In the genomic region with DNA sequence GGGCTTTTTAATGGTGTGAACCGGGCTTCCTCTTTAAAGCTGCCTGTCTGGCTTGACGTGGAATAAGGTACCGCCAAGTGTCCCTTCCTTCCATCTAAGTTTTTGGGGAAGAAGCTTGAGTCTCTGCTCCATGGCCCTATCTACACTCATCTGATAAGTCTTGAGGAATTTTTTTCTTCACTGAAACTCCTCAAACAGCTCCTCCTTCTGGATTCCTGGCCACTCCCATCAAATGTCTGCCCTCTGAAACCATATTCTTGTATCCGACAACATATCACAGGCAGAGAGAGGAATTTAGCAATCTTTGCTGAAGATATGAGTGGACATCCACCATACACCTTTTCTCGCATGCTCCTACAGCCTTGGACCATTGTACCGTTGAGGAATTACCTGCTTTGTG, we compare ENCODE assay signal across 38 mouse cellular contexts. TPM values are rescaled to one million over a fixed set of nuclear protein-coding genes. Genes with fewer than 3 reads are reported as not detected.
"Had no signal": no experiment of that assay in that cellular context is flagged by ENCODE, and none has a peak within 500 bp of the region (broad histone marks: within the 10 kb centered on the region; RNA-seq: fewer than 3 reads in every experiment).

No protein-coding gene starts in this region.

- DNase-seq: forebrain, postnatal 0 days; gastrocnemius, postnatal 14 days; gastrocnemius, postnatal 36 days; heart, adult 18-20 months; heart, postnatal 10 days; kidney, adult 11 months; kidney, adult 2 months; kidney, adult 9 months; kidney, postnatal 14 days; kidney, postnatal 36 days; layer of hippocampus, adult 9-11 months; layer of hippocampus, postnatal 36 days; left cerebral cortex, postnatal 4 days had no signal

- H3K27me3 ChIP-seq: heart, embryonic 12.5 days; hindbrain, embryonic 13.5 days; hindbrain, embryonic 15.5 days; kidney, embryonic 15.5 days; limb, embryonic 13.5 days; limb, embryonic 15.5 days had no signal

- H3K4me2 ChIP-seq: heart, embryonic 12.5 days; hindbrain, embryonic 13.5 days; hindbrain, embryonic 15.5 days; kidney, embryonic 15.5 days; limb, embryonic 13.5 days; limb, embryonic 15.5 days had no signal

- H3K4me1 ChIP-seq: hindbrain, embryonic 13.5 days; hindbrain, embryonic 15.5 days; kidney, embryonic 15.5 days; limb, embryonic 13.5 days; limb, embryonic 15.5 days had no signal

- H3K9me3 ChIP-seq: heart, embryonic 10.5 days; heart, embryonic 12.5 days; hindbrain, embryonic 13.5 days; hindbrain, embryonic 15.5 days; kidney, embryonic 15.5 days; limb, embryonic 13.5 days; limb, embryonic 15.5 days had no signal

- H3K27ac ChIP-seq: heart, embryonic 10.5 days; hindbrain, embryonic 13.5 days; hindbrain, embryonic 15.5 days; hindbrain, postnatal 0 days; kidney, embryonic 15.5 days; kidney, postnatal 0 days; limb, embryonic 13.5 days; limb, embryonic 15.5 days had no signal

- H3K36me3 ChIP-seq: heart, embryonic 10.5 days; heart, embryonic 12.5 days; hindbrain, embryonic 13.5 days; hindbrain, embryonic 15.5 days; kidney, embryonic 15.5 days; limb, embryonic 13.5 days; limb, embryonic 15.5 days had no signal

- H3K4me3 ChIP-seq: heart, embryonic 10.5 days; heart, embryonic 12.5 days; hindbrain, embryonic 13.5 days; hindbrain, embryonic 15.5 days; kidney, embryonic 15.5 days; limb, embryonic 13.5 days; limb, embryonic 15.5 days had no signal

- H3K9ac ChIP-seq: forebrain, postnatal 0 days; heart, embryonic 12.5 days; hindbrain, embryonic 13.5 days; hindbrain, embryonic 15.5 days; kidney, embryonic 15.5 days; limb, embryonic 13.5 days; limb, embryonic 15.5 days had no signal

- ATAC-seq: forebrain, postnatal 0 days; hindbrain, postnatal 0 days; intestine, embryonic 16.5 days had no signal

RNA-seq across cellular contexts. Expression of a gene that starts 10.8 kb away (rescaled TPM):
- total RNA-seq: forebrain, postnatal 0 days; gastrocnemius, adult 18-20 months; gastrocnemius, adult 8-10 months; gastrocnemius, postnatal 14 days; gastrocnemius, postnatal 36 days; heart, adult 18-20 months; heart, adult 8-10 months; heart, postnatal 10 days; hematopoietic stem cell, adult 5-6 weeks; hindbrain, postnatal 0 days; layer of hippocampus, adult 18-20 months; layer of hippocampus, adult 8-10 months; layer of hippocampus, postnatal 14 days; layer of hippocampus, postnatal 36 days; left cerebral cortex, adult 18-20 months; left cerebral cortex, adult 8-10 months; left cerebral cortex, postnatal 10 days; left cerebral cortex, postnatal 25 days; left cerebral cortex, postnatal 4 days had no signal
- polyA plus RNA-seq: forebrain, postnatal 0 days; gonadal fat pad, adult 2 months; heart, embryonic 12.5 days; heart, embryonic 14.5 days; hindbrain, embryonic 11.5 days; hindbrain, postnatal 0 days; kidney, embryonic 15.5 days; kidney, postnatal 0 days; limb, embryonic 11.5 days; limb, embryonic 13.5 days; limb, embryonic 15.5 days had no signal
